In the genomic region with DNA sequence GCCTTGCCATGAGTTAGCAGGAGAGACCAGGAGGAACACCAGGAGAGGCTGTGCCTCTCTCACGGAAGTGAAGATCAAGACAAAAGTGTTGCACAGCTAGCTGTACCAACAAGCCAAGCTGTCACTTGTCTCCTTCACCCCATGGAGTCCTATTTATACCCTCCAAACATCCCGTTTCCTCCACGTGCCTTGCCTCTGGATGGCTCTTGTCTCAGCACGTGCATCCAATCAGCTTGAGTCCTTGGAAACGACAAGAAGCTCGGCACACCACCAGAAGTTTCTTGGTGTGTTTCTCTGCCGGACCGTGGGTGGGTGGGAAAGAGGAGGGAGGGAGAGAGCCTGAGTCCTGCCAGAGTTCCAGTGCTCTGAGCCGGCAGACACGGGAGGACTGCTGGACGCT, we compare ENCODE assay signal across 8 mouse cellular contexts. TPM values are rescaled to one million over a fixed set of nuclear protein-coding genes. Genes with fewer than 3 reads are reported as not detected.
DNase-seq lines count a peak whose midpoint lies in the region; ATAC-seq lines count a peak whose summit lies in the region.

No protein-coding gene starts in this region.

- no peaks in the 10 kb centered on the region for H3K27me3 ChIP-seq in neural tube, embryonic 13.5 days

- H3K4me3 ChIP-seq in neural tube, embryonic 13.5 days, result no peak overlapping the region

- H3K4me2 ChIP-seq in neural tube, embryonic 13.5 days, result no peak overlapping the region

- H3K9me3 ChIP-seq in neural tube, embryonic 13.5 days, result no peaks in the 10 kb centered on the region

- intact Hi-C loops in left cerebral cortex, postnatal 4 days (cut with DNase I), result no loop called here

- DNase-seq in adrenal gland, adult 2 months, result peak; percentile 43
- no peak for DNase-seq in adrenal gland, postnatal 4 days (ENCODE audit: low spot score in 2 of 2)
- DNase-seq in neural tube, embryonic 10.5 days (ENCODE audit: extremely low spot score, low spot score), result no peak
- peak; percentile 30 for DNase-seq in left cerebral cortex, postnatal 4 days
- DNase-seq in right cerebral cortex, postnatal 14 days, result peak; percentile 50
- DNase-seq in frontal cortex, postnatal 25 days (ENCODE audit: low spot score in 2 of 2), result no peak
- no peak for DNase-seq in urinary bladder, postnatal 10 days (ENCODE audit: low spot score)

- H3K27ac ChIP-seq in neural tube, embryonic 13.5 days (replicated peaks), result no peak overlapping the region

- ATAC-seq in neural tube, embryonic 13.5 days (ENCODE audit: low read depth), result no peak

- H3K4me1 ChIP-seq in neural tube, embryonic 13.5 days (replicated peaks), result peaks cover 19% of the 10 kb centered on the region

- 24% methylated on average over 11 of the region's 11 CpGs for WGBS in neural tube, embryonic 13.5 days

- H3K36me3 ChIP-seq in neural tube, embryonic 13.5 days, result peaks cover 2% of the 10 kb centered on the region; the same call in 1 of the 2 replicates

- 0 out of 2 replicates have a peak overlapping the region, but pooled peaks have one; percentile 12 for H3K9ac ChIP-seq in neural tube, embryonic 13.5 days

RNA-seq across cellular contexts. Expression of a gene that starts 9.3 kb away (rescaled TPM):
- 10 to 100 TPM; 26.3 to 29.5 TPM for total RNA-seq in adrenal gland, adult 2 months (2021)
- 27.9 and 32.0 TPM in 2 replicates for polyA plus RNA-seq in adrenal gland, adult 2 months (2012; rRNA removed)
- 10 to 100 TPM; 76.5 to 81.4 TPM for total RNA-seq in adrenal gland, postnatal 4 days (2021)
- polyA plus RNA-seq in neural tube, embryonic 13.5 days (2015; fragmentation: Nextera tagmentation; extraction: Ambion mirVana), result 20.4 and 21.5 TPM in 2 replicates
- 10 to 100 TPM; 23.6 to 25.4 TPM for total RNA-seq in left cerebral cortex, postnatal 4 days (2021)

RNA-seq across cellular contexts. Expression of a gene that starts 17.9 kb away (rescaled TPM):
- 100 to 1,000 TPM; 312 to 335 TPM for total RNA-seq in adrenal gland, adult 2 months (2021)
- polyA plus RNA-seq in adrenal gland, adult 2 months (2012; rRNA removed), result 105 and 114 TPM in 2 replicates
- total RNA-seq in adrenal gland, postnatal 4 days (2021), result 100 to 1,000 TPM; 243 to 263 TPM
- polyA plus RNA-seq in neural tube, embryonic 13.5 days (2015; fragmentation: Nextera tagmentation; extraction: Ambion mirVana), result 274 and 279 TPM in 2 replicates
- 100 to 1,000 TPM; 144 to 158 TPM for total RNA-seq in left cerebral cortex, postnatal 4 days (2021)

RNA-seq across cellular contexts. Expression of a gene that starts 50.0 kb away (rescaled TPM):
- 10 to 100 TPM; 57.0 to 68.7 TPM for total RNA-seq in adrenal gland, adult 2 months (2021)
- polyA plus RNA-seq in adrenal gland, adult 2 months (2012; rRNA removed), result 29.3 and 29.9 TPM in 2 replicates
- total RNA-seq in adrenal gland, postnatal 4 days (2021), result 10 to 100 TPM; 51.8 to 56.2 TPM
- polyA plus RNA-seq in neural tube, embryonic 13.5 days (2015; fragmentation: Nextera tagmentation; extraction: Ambion mirVana), result 24.0 and 26.7 TPM in 2 replicates
- 10 to 100 TPM; 50.0 to 56.4 TPM for total RNA-seq in left cerebral cortex, postnatal 4 days (2021)

Comparison
In these comparisons a context has a peak if more than half of its experiments do, and no peak if none do; other contexts are left out.
1. DNase-seq: peak in adrenal gland, adult 2 months (single experiment), left cerebral cortex, postnatal 4 days (single experiment) and right cerebral cortex, postnatal 14 days (single experiment); none in adrenal gland, postnatal 4 days (0 of 2), neural tube, embryonic 10.5 days (single experiment), frontal cortex, postnatal 25 days (0 of 2) and urinary bladder, postnatal 10 days (single experiment).